In genomic region chr5:24191821-24192220, GRCm38 (mm10) we compare ENCODE assay signal across 18 mouse cellular contexts.
"Had no signal": no experiment of that assay in that cellular context is flagged by ENCODE, and none has a peak within 500 bp of the region (broad histone marks: within the 10 kb centered on the region; RNA-seq: fewer than 3 reads in every experiment).

No protein-coding gene starts in this region.

- H3K36me3 ChIP-seq: liver, embryonic 13.5 days; liver, embryonic 15.5 days; stomach, embryonic 15.5 days had no signal

- ATAC-seq: liver, postnatal 0 days; midbrain, embryonic 16.5 days had no signal

- H3K4me2 ChIP-seq: liver, embryonic 11.5 days; liver, embryonic 13.5 days; liver, embryonic 15.5 days; lung, embryonic 14.5 days; midbrain, embryonic 12.5 days; neural tube, embryonic 13.5 days; neural tube, embryonic 15.5 days; stomach, embryonic 15.5 days had no signal

- H3K4me1 ChIP-seq: liver, embryonic 13.5 days; liver, embryonic 15.5 days; midbrain, embryonic 10.5 days; midbrain, embryonic 12.5 days; neural tube, embryonic 13.5 days; neural tube, embryonic 15.5 days; stomach, embryonic 15.5 days had no signal

- H3K27ac ChIP-seq: liver, embryonic 13.5 days; liver, embryonic 15.5 days; midbrain, embryonic 10.5 days; midbrain, embryonic 12.5 days; neural tube, embryonic 13.5 days; neural tube, embryonic 15.5 days; stomach, embryonic 15.5 days; stomach, postnatal 0 days had no signal

- H3K9me3 ChIP-seq: liver, embryonic 13.5 days; liver, embryonic 15.5 days; midbrain, embryonic 12.5 days; neural tube, embryonic 15.5 days; stomach, embryonic 15.5 days had no signal

- H3K27me3 ChIP-seq: liver, embryonic 13.5 days; liver, embryonic 15.5 days; midbrain, embryonic 12.5 days; neural tube, embryonic 13.5 days; neural tube, embryonic 15.5 days; stomach, embryonic 15.5 days had no signal

- H3K4me3 ChIP-seq: liver, embryonic 13.5 days; liver, embryonic 15.5 days; midbrain, embryonic 10.5 days; midbrain, embryonic 12.5 days; myocyte; neural tube, embryonic 13.5 days; neural tube, embryonic 15.5 days; stomach, embryonic 15.5 days had no signal

- H3K9ac ChIP-seq: liver, embryonic 13.5 days; liver, embryonic 15.5 days; liver, postnatal 0 days; lung, embryonic 14.5 days; midbrain, embryonic 12.5 days; neural tube, embryonic 13.5 days; neural tube, embryonic 15.5 days; stomach, embryonic 15.5 days had no signal

- DNase-seq: liver, embryonic 13.5 days; liver, postnatal 0 days; lung, embryonic 14.5 days; midbrain, embryonic 14.5 days; right cerebral cortex, postnatal 14 days; thymus, adult 2 months; thymus, postnatal 25 days; thymus, postnatal 4 days had no signal
